Mouse (Mus musculus) heart, adult 2 months (tissue): ENCODE results near the gene Umod. TPM values are rescaled to one million over a fixed set of nuclear protein-coding genes. Genes with fewer than 3 reads are reported as not detected.
A peak's percentile ranks its signal among the peaks of the same experiment; 100 is the strongest.

Experiments
- DNase-seq, 2 experiments: peaks; one replicate each; pipeline ENCODE4 v3.0.0; 2021
- H3K27ac ChIP-seq: fragments of 200-600 bp; 2 replicates; pipeline ENCODE4 v1.8.1; 2022
- H3K27me3 ChIP-seq: fragments of 200-500 bp; 2 replicates; pipeline ENCODE4 v1.6.1; 2012; ENCODE audit warnings: mild to moderate bottlenecking, low read length, inconsistent platforms, mixed read lengths; ENCODE audit not compliant: control insufficient read depth, insufficient read depth
- H3K36me3 ChIP-seq: fragments of 200-500 bp; 2 replicates; pipeline ENCODE4 v1.6.1; 2012; ENCODE audit warnings: low read length, inconsistent platforms; ENCODE audit not compliant: control insufficient read depth, insufficient read depth
- H3K4me1 ChIP-seq: fragments of 200-500 bp; 2 replicates; pipeline ENCODE4 v1.6.1; 2011; ENCODE audit warnings: low read length; ENCODE audit not compliant: control insufficient read depth, insufficient read depth
- H3K4me3 ChIP-seq: fragments of 200-600 bp; 2 replicates; pipeline ENCODE4 v1.8.1; 2022
- H3K79me2 ChIP-seq: fragments of 200-500 bp; replicated peaks from 2 replicates; pipeline ENCODE4 v1.6.1; 2012; ENCODE audit warnings: mild to moderate bottlenecking, inconsistent platforms, low read length, moderate library complexity, mixed read lengths; ENCODE audit not compliant: control insufficient read depth, insufficient read depth
- H3K9ac ChIP-seq: fragments of 200-500 bp; 2 replicates; pipeline ENCODE4 v1.6.1; 2012; ENCODE audit warnings: low read depth, mild to moderate bottlenecking, control low read depth, inconsistent platforms, low read length, mixed read lengths
- CTCF ChIP-seq: fragments of 200-600 bp; IDR thresholded peaks from 2 replicates; pipeline ENCODE4 v1.8.1; 2022; ENCODE audit warnings: antibody characterized with exemption, mild to moderate bottlenecking, moderate library complexity
- EP300 ChIP-seq: fragments of 200-500 bp; IDR thresholded peaks from 2 replicates; pipeline ENCODE4 v1.6.1; 2011; ENCODE audit warnings: low read depth, low read length, control low read depth; ENCODE audit not compliant: insufficient read depth
- POLR2A ChIP-seq: fragments of 200-500 bp; IDR thresholded peaks from 2 replicates; pipeline ENCODE4 v1.6.1; 2011; ENCODE audit warnings: mild to moderate bottlenecking, low read depth, low read length, control low read depth; ENCODE audit not compliant: insufficient read depth
- WGBS: fragments of 180-500 bp; shearing (Covaris S2); methylation state at CpG from one replicate; pipeline ENCODE4 v1.1.7; 2018; 5-methylcytosine and 5-hydroxymethylcytosine counted together
- intact Hi-C: fragments of 180-260 bp; cut with DNase I; formaldehyde crosslinking; loops from one replicate; pipeline ENCODE4 v1.15.1; 2025
- polyA plus RNA-seq: library from polyadenylated mRNA; depleted of rRNA; stranded (reverse); fragments of >200 nt; gene quantifications from 2 replicates; pipeline ENCODE4 v1.2.3, GENCODE M21; 2012
- total RNA-seq, 2 experiments: library from RNA; stranded (reverse); gene quantifications; 2 replicates each; pipeline ENCODE4 v1.2.3; 2021

The Umod gene
- total and polyA plus RNA-seq, 3 experiments = 0.12 TPM; not detected in 2

GRCm38 (mm10) chr7:119515492-119516271 lies 36.6 kb upstream of the Umod start:
- Histone ChIP-seq H3K4me1 (no peaks in the 10 kb centered on the region), H3K36me3 (no peaks in the 10 kb centered on the region), H3K9ac (no peak overlapping the region), H3K4me3 (no peak overlapping the region), H3K27ac (no peak overlapping the region), H3K79me2 (no peaks in the 10 kb centered on the region), H3K27me3 (no peaks in the 10 kb centered on the region)
- no peak for DNase-seq
- intact Hi-C loops = loop anchor here (10.0 kb wide), 3 partner anchors 159 to 751 kb away; no protein-coding TSS in a partner anchor
- 53% methylated on average over 10 of the region's 10 CpGs for WGBS
- TF ChIP-seq EP300 (no peak), CTCF (peak; percentile 83)

GRCm38 (mm10) chr7:119513056-119513455 lies 34.0 kb upstream of the Umod start:
- no peaks in the 10 kb centered on the region for H3K4me1 ChIP-seq
- no peaks in the 10 kb centered on the region for H3K36me3 ChIP-seq
- no peak for DNase-seq
- H3K9ac ChIP-seq = no peak overlapping the region
- no peak overlapping the region for H3K4me3 ChIP-seq
- intact Hi-C loops = loop anchor here (10.0 kb wide), 3 partner anchors 162 to 748 kb away; no protein-coding TSS in a partner anchor
- no peaks in the 10 kb centered on the region for H3K27me3 ChIP-seq
- H3K27ac ChIP-seq = no peak overlapping the region
- 36% methylated on average over 7 of the region's 7 CpGs for WGBS
- no peaks in the 10 kb centered on the region for H3K79me2 ChIP-seq
- TF ChIP-seq CTCF (peak; percentile 57), EP300 (no peak)

- WGBS = 78% methylated on average over 4 of the region's 4 CpGs
- TF ChIP-seq POLR2A (no peak), EP300 (no peak), CTCF (no peak)
- Histone ChIP-seq H3K4me3 (no peak overlapping the region), H3K36me3 (no peaks in the 10 kb centered on the region), H3K27me3 (no peaks in the 10 kb centered on the region), H3K79me2 (no peaks in the 10 kb centered on the region), H3K4me1 (no peaks in the 10 kb centered on the region), H3K9ac (no peak overlapping the region), H3K27ac (no peak overlapping the region)
- DNase-seq = no peak
- intact Hi-C loops = loop anchor here (10.0 kb wide), 3 partner anchors 164 to 746 kb away; no protein-coding TSS in a partner anchor
Measured at GRCm38 (mm10) chr7:119511143-119511542, 32.1 kb upstream of the Umod start.

- TF ChIP-seq CTCF (no peak), EP300 (no peak), POLR2A (no peak)
- Histone ChIP-seq H3K27me3 (no peaks in the 10 kb centered on the region), H3K27ac (no peak overlapping the region), H3K79me2 (no peaks in the 10 kb centered on the region), H3K9ac (no peak overlapping the region), H3K36me3 (no peaks in the 10 kb centered on the region), H3K4me3 (no peak overlapping the region), H3K4me1 (no peaks in the 10 kb centered on the region)
- no peak for DNase-seq
- WGBS = 72% methylated on average over 4 of the region's 4 CpGs
- intact Hi-C loops = no loop called here
Measured at GRCm38 (mm10) chr7:119490041-119490780, 11.1 kb upstream of the Umod start.

GRCm38 (mm10) chr7:119486683-119487082 lies 7.6 kb upstream of the Umod start:
- TF ChIP-seq POLR2A (no peak), CTCF (no peak), EP300 (no peak)
- intact Hi-C loops = no loop called here
- no peaks in the 10 kb centered on the region for H3K36me3 ChIP-seq
- no peaks in the 10 kb centered on the region for H3K27me3 ChIP-seq
- no peaks in the 10 kb centered on the region for H3K4me1 ChIP-seq
- no peak overlapping the region for H3K4me3 ChIP-seq
- H3K79me2 ChIP-seq = no peaks in the 10 kb centered on the region
- H3K27ac ChIP-seq = no peak overlapping the region
- WGBS = 74% methylated on average over 5 of the region's 5 CpGs
- DNase-seq = no peak
- H3K9ac ChIP-seq = no peak overlapping the region

- TF ChIP-seq CTCF = no peak
- no peak for TF ChIP-seq EP300
- intact Hi-C loops = no loop called here
- H3K27me3 ChIP-seq = no peaks in the 10 kb centered on the region
Measured at GRCm38 (mm10) chr7:119484154-119484553, 5.1 kb upstream of the Umod start.

More at GRCm38 (mm10) chr7:119484154-119484553, 5.1 kb upstream of the Umod start:
- Histone ChIP-seq H3K4me1 (no peaks in the 10 kb centered on the region), H3K4me3 (no peak overlapping the region), H3K36me3 (no peaks in the 10 kb centered on the region), H3K79me2 (no peaks in the 10 kb centered on the region), H3K9ac (no peak overlapping the region), H3K27ac (no peak overlapping the region)
- WGBS = 68% methylated on average over 4 of the region's 4 CpGs
- DNase-seq = no peak
